Mouse (Mus musculus) heart, adult 2 months (tissue): Measurements from ENCODE around the gene Ube2z. TPM values are rescaled to one million over a fixed set of nuclear protein-coding genes. Genes with fewer than 3 reads are reported as not detected.

ENCODE experiments used
- DNase-seq, 2 experiments: peaks; one replicate each; pipeline ENCODE4 v3.0.0; 2021
- H3K27ac ChIP-seq: fragments of 200-600 bp; 2 replicates; pipeline ENCODE4 v1.8.1; 2022
- H3K27me3 ChIP-seq: fragments of 200-500 bp; 2 replicates; pipeline ENCODE4 v1.6.1; 2012; ENCODE audit warnings: mild to moderate bottlenecking, low read length, inconsistent platforms, mixed read lengths; ENCODE audit not compliant: control insufficient read depth, insufficient read depth
- H3K36me3 ChIP-seq: fragments of 200-500 bp; 2 replicates; pipeline ENCODE4 v1.6.1; 2012; ENCODE audit warnings: low read length, inconsistent platforms; ENCODE audit not compliant: control insufficient read depth, insufficient read depth
- H3K4me1 ChIP-seq: fragments of 200-500 bp; 2 replicates; pipeline ENCODE4 v1.6.1; 2011; ENCODE audit warnings: low read length; ENCODE audit not compliant: control insufficient read depth, insufficient read depth
- H3K4me3 ChIP-seq: fragments of 200-600 bp; 2 replicates; pipeline ENCODE4 v1.8.1; 2022
- H3K79me2 ChIP-seq: fragments of 200-500 bp; replicated peaks from 2 replicates; pipeline ENCODE4 v1.6.1; 2012; ENCODE audit warnings: mild to moderate bottlenecking, inconsistent platforms, low read length, moderate library complexity, mixed read lengths; ENCODE audit not compliant: control insufficient read depth, insufficient read depth
- H3K9ac ChIP-seq: fragments of 200-500 bp; 2 replicates; pipeline ENCODE4 v1.6.1; 2012; ENCODE audit warnings: low read depth, mild to moderate bottlenecking, control low read depth, inconsistent platforms, low read length, mixed read lengths
- CTCF ChIP-seq: fragments of 200-600 bp; IDR thresholded peaks from 2 replicates; pipeline ENCODE4 v1.8.1; 2022; ENCODE audit warnings: antibody characterized with exemption, mild to moderate bottlenecking, moderate library complexity
- EP300 ChIP-seq: fragments of 200-500 bp; IDR thresholded peaks from 2 replicates; pipeline ENCODE4 v1.6.1; 2011; ENCODE audit warnings: low read depth, low read length, control low read depth; ENCODE audit not compliant: insufficient read depth
- POLR2A ChIP-seq: fragments of 200-500 bp; IDR thresholded peaks from 2 replicates; pipeline ENCODE4 v1.6.1; 2011; ENCODE audit warnings: mild to moderate bottlenecking, low read depth, low read length, control low read depth; ENCODE audit not compliant: insufficient read depth
- WGBS: fragments of 180-500 bp; shearing (Covaris S2); methylation state at CpG from one replicate; pipeline ENCODE4 v1.1.7; 2018; 5-methylcytosine and 5-hydroxymethylcytosine counted together
- intact Hi-C: fragments of 180-260 bp; cut with DNase I; formaldehyde crosslinking; loops from one replicate; pipeline ENCODE4 v1.15.1; 2025
- polyA plus RNA-seq: library from polyadenylated mRNA; depleted of rRNA; stranded (reverse); fragments of >200 nt; gene quantifications from 2 replicates; pipeline ENCODE4 v1.2.3, GENCODE M21; 2012
- total RNA-seq, 2 experiments: library from RNA; stranded (reverse); gene quantifications; 2 replicates each; pipeline ENCODE4 v1.2.3; 2021

Ube2z gene
- total and polyA plus RNA-seq, 3 experiments, result 22.9 to 29.7 (median 29.5) TPM

GRCm38 (mm10) chr11:96075509-96076220 is 10.5 kb upstream of the Ube2z start, which contains the start of gene Atp5g1:
Atp5g1 (minus strand) TSS chr11:96075670.
- WGBS, result under 1% methylated on average over 37 of the region's 37 CpGs
- Histone ChIP-seq H3K79me2 (no peaks in the 10 kb centered on the region), H3K9ac (peak within 1 kb of the TSS; percentile 78), H3K27me3 (no peaks in the 10 kb centered on the region), H3K4me3 (peak within 1 kb of the TSS; percentile 82), H3K4me1 (peaks cover 1% of the 10 kb centered on the region), H3K36me3 (peaks cover 2% of the 10 kb centered on the region; the same call in 1 of the 2 replicates), H3K27ac (peak within 1 kb of the TSS; percentile 96)
- DNase-seq, result peak; percentile 96 to 100
- intact Hi-C loops, result no loop called here
- TF ChIP-seq EP300, result 0 out of 2 replicates have a peak, but pooled peaks have one; percentile 38
- TF ChIP-seq POLR2A, result peak; percentile 99
- peak; percentile 37 for TF ChIP-seq CTCF

GRCm38 (mm10) chr11:96075177-96075508 is 10.0 kb upstream of the Ube2z start:
- WGBS, result under 1% methylated on average over 15 of the region's 15 CpGs
- peak overlapping the region; percentile 96 for H3K27ac ChIP-seq

GRCm38 (mm10) chr11:96074351-96075176 is 9.4 kb upstream of the Ube2z start:
- peak in 1 of 2 experiments; percentile 22 for DNase-seq
- Histone ChIP-seq H3K4me3 (peak overlapping the region; percentile 82), H3K79me2 (no peaks in the 10 kb centered on the region), H3K27ac (peak overlapping the region; percentile 96), H3K27me3 (no peaks in the 10 kb centered on the region), H3K9ac (peak overlapping the region; percentile 78), H3K4me1 (peaks cover 1% of the 10 kb centered on the region), H3K36me3 (peaks cover 5% of the 10 kb centered on the region; the same call in 1 of the 2 replicates)
- intact Hi-C loops, result loop anchor here (1.0 kb wide), 1 partner anchor 8 kb away; no protein-coding TSS in a partner anchor
- TF ChIP-seq POLR2A (no peak), CTCF (no peak), EP300 (no peak)
- WGBS, result 6% methylated on average over 17 of the region's 17 CpGs

More at GRCm38 (mm10) chr11:96075177-96075508, 10.0 kb upstream of the Ube2z start:
- no peak for DNase-seq
- Histone ChIP-seq H3K4me1 (peaks cover 1% of the 10 kb centered on the region), H3K4me3 (peak overlapping the region; percentile 82), H3K27me3 (no peaks in the 10 kb centered on the region), H3K79me2 (no peaks in the 10 kb centered on the region), H3K9ac (peak overlapping the region; percentile 78), H3K36me3 (peaks cover 5% of the 10 kb centered on the region; the same call in 1 of the 2 replicates)
- intact Hi-C loops, result no loop called here
- no peak for TF ChIP-seq CTCF
- TF ChIP-seq POLR2A, result no peak
- no peak for TF ChIP-seq EP300

GRCm38 (mm10) chr11:96073295-96073993 is 8.3 kb upstream of the Ube2z start:
- TF ChIP-seq POLR2A (no peak), EP300 (no peak), CTCF (no peak)
- Histone ChIP-seq H3K27ac (peak overlapping the region; percentile 96), H3K79me2 (no peaks in the 10 kb centered on the region), H3K36me3 (peaks cover 5% of the 10 kb centered on the region; the same call in 1 of the 2 replicates), H3K9ac (peak overlapping the region; percentile 49), H3K4me3 (peak overlapping the region; percentile 82), H3K4me1 (peaks cover 3% of the 10 kb centered on the region), H3K27me3 (no peaks in the 10 kb centered on the region)
- intact Hi-C loops, result no loop called here
- 47% methylated on average over 9 of the region's 9 CpGs for whole genome bisulfite sequencing
- no peak for DNase-seq

- Histone ChIP-seq H3K36me3 (peaks cover 5% of the 10 kb centered on the region; the same call in 1 of the 2 replicates), H3K79me2 (no peaks in the 10 kb centered on the region), H3K27me3 (no peaks in the 10 kb centered on the region), H3K27ac (no peak overlapping the region), H3K4me1 (peaks cover 2% of the 10 kb centered on the region), H3K4me3 (no peak overlapping the region), H3K9ac (no peak overlapping the region)
- intact Hi-C loops, result no loop called here
- DNase-seq, result no peak
- TF ChIP-seq POLR2A, result 0 out of 2 replicates have a peak, but pooled peaks have one; percentile 41
- TF ChIP-seq CTCF, result no peak
- TF ChIP-seq EP300, result no peak
- 69% methylated on average over 1 of the region's 1 CpGs for WGBS
These were observed 5.8 kb upstream of the Ube2z start for GRCm38 (mm10) chr11:96071013-96071412.
